Mouse (Mus musculus): Measurements from ENCODE around the gene Man2a2. TPM values are rescaled to one million over a fixed set of nuclear protein-coding genes. Genes with fewer than 3 reads are reported as not detected.

Man2a2 gene
- polyA plus RNA-seq, 1 experiment: 78.3 TPM

DNA sequence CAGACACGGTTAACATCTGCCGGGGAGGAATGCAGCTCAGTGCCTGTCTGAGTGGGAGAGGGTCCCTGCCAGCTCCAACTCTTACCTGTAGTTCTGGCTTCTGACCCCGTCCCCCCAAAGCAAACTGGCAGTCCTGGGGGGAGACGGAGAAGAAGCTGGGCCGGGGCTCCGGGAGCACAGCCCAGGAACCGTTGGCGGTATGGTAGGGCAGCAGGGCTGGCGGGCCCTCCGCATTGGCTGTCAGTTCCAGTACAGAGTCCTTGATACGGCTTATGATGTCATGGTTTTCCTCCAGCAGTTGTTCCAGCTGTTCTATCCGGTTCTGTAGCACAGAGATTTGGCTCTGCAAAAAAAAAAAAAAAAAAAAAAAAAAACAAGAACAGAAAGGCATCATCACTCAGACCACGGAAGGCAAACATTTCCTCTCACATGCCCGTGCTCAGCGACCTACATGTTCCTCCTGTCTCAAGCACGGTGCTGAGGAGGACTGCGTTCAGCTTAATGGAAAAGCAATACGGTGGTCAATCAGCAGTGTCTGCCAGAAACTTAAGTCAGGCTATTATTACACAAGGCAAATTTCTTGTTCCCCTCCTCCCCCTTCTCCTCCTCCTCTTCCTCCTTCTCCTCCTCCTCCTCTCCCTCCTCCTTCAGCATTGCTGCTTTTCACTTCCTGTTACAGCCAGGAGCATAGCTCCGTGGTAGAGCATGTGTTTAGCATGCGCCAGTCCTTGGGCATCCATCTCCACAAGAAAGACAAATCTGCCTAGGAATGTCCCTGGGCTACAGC, 2.3 kb downstream of the Man2a2 start:
- no peak for DNase-seq (ENCODE audit: low read depth)
- TF ChIP-seq POLR2A (IDR thresholded peaks at IDR 0.05; ENCODE audit: borderline replicate concordance, extremely low read depth, insufficient read depth, insufficient read length, poor library complexity, severe bottlenecking): no peak
- TF ChIP-seq CTCF (IDR thresholded peaks at IDR 0.05; ENCODE audit: borderline replicate concordance, extremely low read depth, insufficient read depth, insufficient read length): no peak

DNA sequence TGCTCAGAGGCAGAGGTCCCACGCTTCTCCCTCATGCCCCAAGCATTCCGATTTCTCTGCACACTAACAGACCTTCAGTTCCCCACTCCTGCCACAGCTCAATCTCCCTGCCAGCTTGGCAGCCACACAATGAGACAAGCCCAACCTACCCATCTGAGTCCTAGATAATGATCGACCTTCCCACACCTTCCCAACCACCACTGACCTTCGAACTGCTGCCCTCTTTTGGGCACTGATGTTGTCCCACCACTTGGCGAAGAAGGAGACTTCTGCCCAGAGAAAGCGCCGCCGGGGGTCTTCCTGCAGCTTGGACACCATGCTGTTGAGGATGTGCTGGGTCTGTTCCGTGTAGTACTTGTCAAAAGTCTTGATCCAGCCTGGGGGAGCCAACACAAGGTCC, 3.2 kb downstream of the Man2a2 start:
- TF ChIP-seq POLR2A (IDR thresholded peaks at IDR 0.05; ENCODE audit: borderline replicate concordance, extremely low read depth, insufficient read depth, insufficient read length, poor library complexity, severe bottlenecking): no peak
- TF ChIP-seq CTCF (IDR thresholded peaks at IDR 0.05; ENCODE audit: borderline replicate concordance, extremely low read depth, insufficient read depth, insufficient read length): no peak
- no peak for DNase-seq (ENCODE audit: low read depth)

DNA sequence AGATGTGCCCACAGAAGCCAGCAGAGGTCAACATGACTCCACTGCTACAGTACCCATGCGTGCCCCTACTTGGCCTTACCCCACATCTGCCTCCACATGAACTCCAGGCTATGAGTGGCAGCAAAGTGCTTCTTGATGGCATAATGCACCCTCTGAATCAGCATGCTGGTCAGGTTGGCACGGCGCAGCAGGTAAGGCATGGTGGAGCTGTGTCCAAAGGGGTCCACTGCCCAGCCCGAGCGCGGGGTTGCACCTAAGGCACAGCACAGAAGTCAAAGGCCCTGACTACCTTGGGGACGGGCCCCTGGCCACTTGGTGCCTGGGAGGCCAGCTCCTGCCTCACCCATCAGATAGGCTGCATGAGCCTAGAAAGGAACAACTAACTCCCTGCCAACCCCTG, 3.9 kb downstream of the Man2a2 start:
- DNase-seq (ENCODE audit: low read depth): no peak
- TF ChIP-seq CTCF (IDR thresholded peaks at IDR 0.05; ENCODE audit: borderline replicate concordance, extremely low read depth, insufficient read depth, insufficient read length) (no peak), POLR2A (IDR thresholded peaks at IDR 0.05; ENCODE audit: borderline replicate concordance, extremely low read depth, insufficient read depth, insufficient read length, poor library complexity, severe bottlenecking) (no peak)

GRCm38 (mm10) chr7:80365759-80366158, 5.4 kb downstream of the Man2a2 start:
- no peak for TF ChIP-seq CTCF (IDR thresholded peaks at IDR 0.05; ENCODE audit: borderline replicate concordance, extremely low read depth, insufficient read depth, insufficient read length)
- TF ChIP-seq POLR2A (IDR thresholded peaks at IDR 0.05; ENCODE audit: borderline replicate concordance, extremely low read depth, insufficient read depth, insufficient read length, poor library complexity, severe bottlenecking): no peak
- no peak for DNase-seq (ENCODE audit: low read depth)

DNA sequence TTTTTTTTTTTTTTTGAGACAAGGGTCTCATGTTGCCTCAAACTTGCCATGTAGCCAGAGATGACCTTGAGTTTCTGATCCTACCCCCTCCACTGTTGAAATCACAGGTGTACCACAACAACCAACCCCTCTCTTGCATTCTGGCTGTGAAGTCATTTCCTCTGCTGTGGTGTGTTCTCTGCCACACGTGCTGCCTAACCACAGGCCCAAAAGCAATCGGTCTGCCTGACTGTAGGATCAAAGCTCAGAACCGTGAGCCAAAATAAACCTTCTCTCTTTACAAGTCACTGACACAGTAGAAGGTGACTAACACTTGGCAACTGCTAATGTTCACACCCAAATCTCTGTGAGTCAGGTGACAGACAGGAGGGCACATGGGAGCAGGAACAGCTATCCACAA, 10.7 kb downstream of the Man2a2 start:
- TF ChIP-seq POLR2A (IDR thresholded peaks at IDR 0.05; ENCODE audit: borderline replicate concordance, extremely low read depth, insufficient read depth, insufficient read length, poor library complexity, severe bottlenecking) (no peak), CTCF (IDR thresholded peaks at IDR 0.05; ENCODE audit: borderline replicate concordance, extremely low read depth, insufficient read depth, insufficient read length) (no peak)
- DNase-seq (ENCODE audit: low read depth): no peak

- TF ChIP-seq POLR2A (IDR thresholded peaks at IDR 0.05; ENCODE audit: borderline replicate concordance, extremely low read depth, insufficient read depth, insufficient read length, poor library complexity, severe bottlenecking) (no peak), CTCF (IDR thresholded peaks at IDR 0.05; ENCODE audit: borderline replicate concordance, extremely low read depth, insufficient read depth, insufficient read length) (no peak)
- DNase-seq (ENCODE audit: low read depth): no peak
Measured at GRCm38 (mm10) chr7:80358039-80358438, 13.1 kb downstream of the Man2a2 start.

GRCm38 (mm10) chr7:80357156-80357555, 14.0 kb downstream of the Man2a2 start:
- TF ChIP-seq POLR2A (IDR thresholded peaks at IDR 0.05; ENCODE audit: borderline replicate concordance, extremely low read depth, insufficient read depth, insufficient read length, poor library complexity, severe bottlenecking): no peak
- no peak for TF ChIP-seq CTCF (IDR thresholded peaks at IDR 0.05; ENCODE audit: borderline replicate concordance, extremely low read depth, insufficient read depth, insufficient read length)

GRCm38 (mm10) chr7:80356351-80356750, 14.8 kb downstream of the Man2a2 start:
- no peak for DNase-seq (ENCODE audit: low read depth)
- no peak for TF ChIP-seq CTCF (IDR thresholded peaks at IDR 0.05; ENCODE audit: borderline replicate concordance, extremely low read depth, insufficient read depth, insufficient read length)
- TF ChIP-seq POLR2A (IDR thresholded peaks at IDR 0.05; ENCODE audit: borderline replicate concordance, extremely low read depth, insufficient read depth, insufficient read length, poor library complexity, severe bottlenecking): no peak

More at GRCm38 (mm10) chr7:80357156-80357555, 14.0 kb downstream of the Man2a2 start:
- peak; percentile 62 for DNase-seq (ENCODE audit: low read depth)

DNA sequence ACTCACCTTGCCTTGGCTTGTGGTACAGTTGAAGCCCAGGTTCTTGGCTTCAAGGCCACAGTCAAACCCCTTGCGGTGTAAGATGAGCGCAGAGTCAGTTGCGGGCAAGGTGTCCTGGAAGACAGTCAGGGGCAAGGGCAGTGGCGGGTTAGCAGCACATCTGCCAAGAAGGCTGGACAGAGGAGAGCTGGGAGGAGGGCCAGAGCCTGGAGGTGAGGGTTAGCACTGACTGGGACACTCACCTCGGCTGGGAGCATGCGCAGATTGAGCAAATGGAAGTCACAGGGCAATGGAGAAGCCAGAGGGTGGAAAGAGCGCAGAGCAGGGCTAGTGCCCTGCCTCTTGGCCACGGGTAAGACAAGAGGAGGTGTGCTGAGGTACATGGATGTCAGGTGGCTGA, 18.3 kb downstream of the Man2a2 start:
- DNase-seq (ENCODE audit: low read depth): no peak
- TF ChIP-seq CTCF (IDR thresholded peaks at IDR 0.05; ENCODE audit: borderline replicate concordance, extremely low read depth, insufficient read depth, insufficient read length) (no peak), POLR2A (IDR thresholded peaks at IDR 0.05; ENCODE audit: borderline replicate concordance, extremely low read depth, insufficient read depth, insufficient read length, poor library complexity, severe bottlenecking) (no peak)

DNA sequence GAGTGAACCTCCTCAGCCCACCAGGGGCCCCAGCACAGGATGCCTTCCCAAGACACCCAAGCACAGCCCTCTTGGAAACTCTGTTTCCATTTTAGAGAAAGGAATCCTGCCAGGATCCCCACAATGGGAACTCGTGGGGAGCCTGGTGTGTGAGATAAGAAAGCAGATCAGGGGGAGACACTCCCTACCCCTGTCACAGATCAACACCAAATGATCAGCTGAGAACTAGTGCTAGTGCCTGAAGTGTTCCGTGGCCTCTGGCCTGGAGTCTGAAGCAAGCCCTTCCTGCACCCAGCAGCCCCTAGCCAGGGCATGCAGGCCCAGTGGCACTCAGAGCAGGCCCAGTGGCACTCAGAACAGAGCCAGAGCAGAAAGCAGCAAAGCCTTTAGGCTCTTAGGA, 20.4 kb downstream of the Man2a2 start:
- no peak for DNase-seq (ENCODE audit: low read depth)
- TF ChIP-seq CTCF (IDR thresholded peaks at IDR 0.05; ENCODE audit: borderline replicate concordance, extremely low read depth, insufficient read depth, insufficient read length) (no peak), POLR2A (IDR thresholded peaks at IDR 0.05; ENCODE audit: borderline replicate concordance, extremely low read depth, insufficient read depth, insufficient read length, poor library complexity, severe bottlenecking) (no peak)

DNA sequence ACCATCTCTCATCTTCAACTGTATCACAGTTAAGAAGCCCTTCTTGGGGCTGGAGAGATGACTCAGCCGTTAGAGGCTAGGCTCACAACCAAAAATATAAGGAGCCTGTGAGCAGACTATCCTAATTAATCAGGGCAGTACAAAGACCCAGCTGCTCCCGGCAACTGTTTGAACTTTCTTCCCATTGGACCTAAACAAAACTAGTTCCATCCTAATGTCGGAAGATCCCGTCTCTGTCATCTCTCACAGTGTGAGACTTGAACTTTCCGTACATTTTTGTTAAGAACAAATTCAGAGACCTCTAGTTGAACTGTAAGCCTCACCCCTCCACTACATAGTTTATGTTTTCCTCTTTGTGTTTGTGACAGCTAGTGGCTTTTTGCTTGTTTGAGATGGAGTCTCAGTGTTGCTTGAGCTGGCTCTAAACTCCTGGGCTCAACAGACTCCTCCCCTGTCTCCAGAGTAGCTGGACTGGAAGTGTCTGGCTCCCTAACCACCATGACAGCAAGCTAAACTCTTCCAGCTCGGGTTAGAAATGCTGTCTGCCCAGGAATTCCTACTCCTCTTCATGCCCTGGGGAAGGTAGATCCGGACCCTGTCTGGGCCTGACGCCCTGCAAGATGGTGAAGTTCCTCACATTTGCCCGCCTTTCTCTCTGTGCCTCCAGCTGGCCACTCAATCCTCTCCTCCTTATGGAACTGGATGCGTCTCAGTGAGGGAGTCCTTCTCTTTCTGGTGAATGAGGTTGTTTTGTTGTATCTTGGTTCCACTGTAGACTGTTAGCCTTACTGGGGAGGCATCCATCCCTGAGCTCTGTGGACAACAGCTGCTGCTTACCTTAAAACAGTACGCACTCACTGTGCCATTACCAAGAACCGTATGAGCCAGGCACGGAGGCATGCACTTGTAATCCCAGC, 23.2 kb downstream of the Man2a2 start:
- TF ChIP-seq POLR2A (IDR thresholded peaks at IDR 0.05; ENCODE audit: borderline replicate concordance, extremely low read depth, insufficient read depth, insufficient read length, poor library complexity, severe bottlenecking): no peak
- no peak for TF ChIP-seq CTCF (IDR thresholded peaks at IDR 0.05; ENCODE audit: borderline replicate concordance, extremely low read depth, insufficient read depth, insufficient read length)

More for the DNA sequence above, 23.2 kb downstream of the Man2a2 start:
- no peak for DNase-seq (ENCODE audit: low read depth)

All from brain, embryonic 14.5 days (tissue).